Mouse (Mus musculus): ENCODE measurements around the gene Csad.

DNA sequence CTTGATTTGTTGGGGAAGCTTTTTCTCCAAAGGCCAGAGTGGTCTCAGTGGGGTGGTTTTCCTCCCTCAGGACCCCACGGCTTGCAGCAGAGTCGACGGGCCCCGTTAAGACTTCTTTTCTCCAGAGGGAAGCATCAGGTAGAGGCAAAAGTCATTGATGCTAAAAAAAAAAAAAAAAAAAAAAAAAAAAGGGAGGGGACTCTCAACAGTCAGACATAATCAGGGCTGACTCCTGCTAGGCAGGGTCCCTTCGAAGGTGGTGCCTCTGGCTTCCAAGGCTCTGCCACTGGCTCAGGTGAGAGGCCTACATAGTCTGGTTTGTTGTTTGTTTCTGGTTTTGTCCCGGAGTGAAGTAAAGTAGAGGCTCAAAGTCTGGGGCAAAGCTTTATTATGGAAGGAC, 11.1 kb upstream of the Csad start:
- no peak for TF ChIP-seq POLR2A (IDR thresholded peaks at IDR 0.05; ENCODE audit: insufficient read depth, low read depth, low read length)
- no peak for TF ChIP-seq CTCF (IDR thresholded peaks at IDR 0.05; ENCODE audit: insufficient read depth, low read depth, low read length)

All from olfactory bulb, adult 2 months (tissue).